Mouse (Mus musculus) neutrophil, adult 59 days (primary cell): Measurements from ENCODE around the gene Tmem242. TPM values are rescaled to one million over a fixed set of nuclear protein-coding genes. Genes with fewer than 3 reads are reported as not detected.

Experiments
- total RNA-seq, 2 experiments: library from RNA; stranded (reverse); gene quantifications; 1 replicate in 1 of 2; 2 replicates in 1 of 2; pipeline ENCODE4 v1.2.4; 2023

The Tmem242 gene
- 10 to 100 TPM; 21.7 to 28.1 TPM for total RNA-seq

GRCm38 (mm10) chr17:5440159-5440971 is at the start of gene Tmem242:
Gene Tmem242, minus strand, starts transcription at chr17:5440259.

GRCm38 (mm10) chr17:5418545-5418944 is 21.5 kb downstream of the Tmem242 start, which contains the start of gene Ldhal6b:
Gene Ldhal6b, minus strand, starts transcription at chr17:5418767.

Other genes starting within 250 kb of the Tmem242 start
- under 1 TPM; 0.24 to 0.68 TPM for gene Ldhal6b, start 21.5 kb downstream of the Tmem242 start, total RNA-seq
- 1 to 10 TPM; 2.5 to 3.4 TPM for gene Zdhhc14, start 52.3 kb upstream of the Tmem242 start, total RNA-seq